Mouse (Mus musculus) lung, postnatal 0 days (tissue): ENCODE results near the gene Cnpy4.

ENCODE experiments used
- CTCF ChIP-seq: IDR thresholded peaks from 2 replicates; pipeline ENCODE4 v1.5.1; 2016; ENCODE audit warnings: antibody characterized with exemption, mild to moderate bottlenecking
- EP300 ChIP-seq: IDR thresholded peaks from 2 replicates; pipeline ENCODE4 v1.6.1; 2016; ENCODE audit warnings: antibody characterized with exemption, mild to moderate bottlenecking, control low read depth

- TF ChIP-seq CTCF (peak; percentile 24; the same call in 1 of the 2 replicates), EP300 (no peak)
These were observed 26.2 kb upstream of the Cnpy4 start, which contains the start of gene Cops6 for GRCm38 (mm10) chr5:138160842-138161665.
